Mouse (Mus musculus): Measurements from ENCODE around the gene Als2.

Als2 gene

DNA sequence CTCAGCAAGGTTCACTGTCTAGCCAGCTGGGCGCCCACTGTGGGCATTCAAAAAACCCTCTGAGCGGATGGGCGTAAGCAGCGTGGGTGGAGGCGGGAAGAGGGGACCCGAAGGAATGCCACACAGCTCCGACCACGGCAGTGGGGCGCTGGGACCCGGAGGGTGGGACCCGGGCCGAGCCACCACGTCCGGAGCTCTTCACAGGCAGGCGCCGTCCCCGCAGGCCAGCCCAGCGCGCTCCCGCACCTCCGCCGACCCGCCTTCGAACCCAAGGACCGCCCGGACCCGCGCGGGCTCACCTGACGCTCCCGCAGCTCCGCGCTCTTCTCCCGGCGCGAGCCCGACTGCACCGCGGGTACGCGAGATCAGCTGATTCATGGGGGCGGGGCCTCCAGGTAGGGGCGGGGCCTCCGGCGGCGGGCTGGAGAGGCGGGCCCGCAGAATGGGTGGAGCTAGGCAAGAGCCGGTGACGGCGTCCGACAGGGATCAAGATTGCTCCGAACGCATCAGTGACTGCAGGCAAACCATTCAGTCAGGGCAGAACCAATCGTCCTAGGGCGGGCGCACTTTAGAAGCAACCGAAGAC is at the start of gene Als2:
Gene Als2 (minus strand): TSS at position 376 of the 586 bp plus-strand sequence.
- peak; percentile 100 for DNase-seq

DNA sequence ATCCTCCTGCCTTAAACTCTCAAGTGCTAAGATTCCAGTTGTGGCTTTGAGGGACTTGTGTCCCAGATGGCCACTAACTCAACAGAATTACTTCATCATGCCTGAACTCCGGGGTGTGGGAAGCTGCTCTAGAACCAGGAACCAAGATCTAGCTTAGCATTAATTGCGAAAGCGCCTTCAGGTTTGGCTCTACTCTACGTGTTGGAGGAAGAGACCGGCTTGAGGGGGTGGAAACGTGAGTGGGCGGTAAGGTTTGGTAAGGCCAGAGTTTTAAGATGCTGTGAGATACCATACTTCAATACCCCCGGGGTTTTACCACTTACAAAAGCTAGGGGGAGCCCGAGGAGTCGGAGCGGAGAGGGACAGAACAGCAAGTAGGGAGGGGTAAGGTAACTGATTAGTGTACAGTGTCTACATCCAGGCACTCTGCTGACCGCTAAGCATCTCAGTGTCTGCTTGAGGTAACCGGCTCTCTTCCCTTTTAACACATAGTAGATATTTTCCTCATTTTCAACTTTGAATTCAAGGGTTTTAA is 49.4 kb upstream of the Als2 start:
- no peak for DNase-seq

DNA sequence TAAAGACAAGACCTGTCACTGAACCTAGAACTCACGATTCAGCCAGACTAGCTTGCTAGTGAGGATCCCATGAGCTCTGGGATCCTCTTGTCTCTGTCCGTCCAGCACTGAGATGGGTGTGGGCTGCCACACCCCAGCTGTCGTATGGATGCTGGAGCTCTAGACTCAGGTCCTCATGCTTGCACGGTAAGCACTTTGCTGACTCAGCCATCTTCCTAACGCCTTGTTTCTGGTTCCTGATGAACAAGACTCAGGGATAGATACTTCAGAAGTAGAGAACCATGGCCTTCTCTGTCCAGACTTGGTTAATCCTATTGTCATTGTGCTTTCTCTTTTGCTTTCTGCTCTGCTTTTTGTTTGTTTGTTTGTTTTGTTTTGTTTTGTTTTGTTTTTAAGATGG is 48.8 kb upstream of the Als2 start:
- no peak for DNase-seq

DNA sequence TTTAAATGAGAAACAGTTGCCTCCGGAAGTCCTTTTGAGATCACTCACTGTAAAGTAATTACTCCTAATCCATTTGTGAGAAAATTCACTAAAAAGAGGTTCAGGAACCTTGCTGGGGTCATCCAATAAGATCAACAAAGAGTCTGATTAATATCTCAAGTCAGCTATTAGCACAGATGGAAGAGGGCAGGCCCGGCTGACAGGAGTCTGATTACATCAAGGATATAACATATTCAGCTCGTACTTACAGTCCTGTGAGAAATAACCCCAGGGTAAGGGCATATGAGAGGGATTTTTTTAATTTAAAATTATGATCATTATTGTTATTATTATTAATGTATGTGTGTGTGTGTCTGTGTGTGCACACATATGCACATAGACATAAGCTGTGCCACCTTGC is 35.2 kb upstream of the Als2 start:
- DNase-seq: no peak

DNA sequence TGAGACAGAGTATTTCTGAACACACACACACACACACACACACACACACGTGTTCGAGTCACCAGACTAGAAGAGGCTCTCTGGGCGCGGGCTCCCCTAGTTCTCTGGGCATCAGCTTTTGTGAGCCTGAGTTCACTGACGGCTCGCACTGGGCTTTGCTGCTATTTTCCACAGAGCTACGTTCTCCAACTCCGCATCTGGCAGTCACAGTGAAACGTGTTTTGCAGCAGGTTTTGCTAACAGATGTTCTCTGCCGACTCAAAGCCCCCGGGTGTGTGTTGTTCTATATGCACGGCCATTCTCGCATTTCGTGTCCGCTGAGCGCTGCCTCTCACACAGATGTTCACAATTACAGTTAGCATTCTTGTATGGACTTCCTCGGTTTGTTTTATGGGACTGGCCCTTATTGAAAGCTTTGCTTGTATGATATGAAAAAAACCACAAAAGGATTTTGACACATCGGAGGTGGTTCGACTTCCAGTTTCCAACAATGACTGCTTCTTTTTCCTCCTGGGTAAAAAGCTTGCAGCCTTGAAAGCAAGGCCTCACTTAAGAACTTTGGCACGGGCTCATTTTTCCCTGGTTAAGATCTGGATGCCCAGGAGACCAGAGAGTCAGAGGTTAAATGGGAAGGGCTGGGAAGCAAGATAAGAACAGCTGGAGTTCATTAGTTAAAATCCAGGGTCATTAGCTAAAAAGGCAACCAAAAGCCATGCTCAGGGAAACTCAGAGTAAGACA is 33.1 kb upstream of the Als2 start:
- DNase-seq: peak; percentile 6

DNA sequence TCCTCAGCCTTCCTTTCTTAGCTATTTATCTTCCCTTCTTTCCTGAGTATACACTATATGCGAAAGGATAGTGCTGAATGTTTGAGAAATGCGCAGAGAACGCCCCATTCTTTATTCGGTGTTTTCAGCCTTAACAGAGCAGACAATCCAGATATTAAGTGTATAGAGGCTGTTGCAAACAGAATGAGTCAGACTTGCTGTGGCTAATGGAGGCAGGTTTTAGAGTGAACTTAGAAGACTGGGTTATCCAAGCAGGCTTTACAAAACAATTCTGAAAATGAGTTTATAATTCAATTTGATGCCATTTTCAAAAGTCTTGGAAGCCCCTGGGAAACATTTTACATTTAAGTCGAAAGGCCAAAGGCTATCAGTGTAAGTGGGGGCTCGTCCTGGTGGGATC is 32.4 kb upstream of the Als2 start:
- no peak for DNase-seq

DNA sequence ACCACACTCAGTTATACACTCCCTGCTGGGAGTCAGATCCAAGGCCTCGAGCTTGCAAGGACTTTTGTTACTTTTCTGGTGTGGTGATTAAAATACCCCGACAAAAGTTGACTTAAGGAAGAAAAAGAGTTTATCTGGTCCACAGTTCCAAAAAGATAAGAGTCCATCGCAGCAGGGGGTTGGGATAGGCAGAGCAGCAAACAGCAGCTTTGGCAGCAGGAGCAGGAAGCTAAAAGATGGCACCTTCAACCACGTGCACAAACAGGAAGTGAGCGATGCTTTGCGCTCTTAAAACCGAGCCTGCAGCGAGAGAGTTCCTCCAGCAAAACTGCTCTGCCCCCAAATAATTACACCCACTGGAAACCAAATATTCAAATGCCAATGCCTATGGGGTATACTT is 31.9 kb upstream of the Als2 start:
- no peak for DNase-seq

DNA sequence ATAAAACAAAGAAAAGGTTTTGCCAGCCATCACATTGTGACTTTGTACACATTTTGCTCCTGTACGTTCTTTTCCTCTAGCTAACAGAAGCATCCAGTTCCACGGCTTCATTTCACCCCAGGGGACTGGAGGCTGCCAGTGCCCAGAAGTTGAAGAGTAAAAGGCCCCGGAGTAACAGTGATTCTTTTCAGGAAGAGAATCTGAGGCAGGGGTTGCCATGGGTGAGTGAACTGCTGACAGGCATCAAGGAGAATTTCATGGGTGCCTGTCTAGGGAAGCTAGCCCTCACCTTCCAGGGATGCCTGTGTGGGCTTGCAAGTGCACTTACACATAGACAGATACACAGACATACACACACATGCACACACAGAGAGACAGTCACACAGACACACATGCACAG is 20.7 kb upstream of the Als2 start:
- DNase-seq: no peak

DNA sequence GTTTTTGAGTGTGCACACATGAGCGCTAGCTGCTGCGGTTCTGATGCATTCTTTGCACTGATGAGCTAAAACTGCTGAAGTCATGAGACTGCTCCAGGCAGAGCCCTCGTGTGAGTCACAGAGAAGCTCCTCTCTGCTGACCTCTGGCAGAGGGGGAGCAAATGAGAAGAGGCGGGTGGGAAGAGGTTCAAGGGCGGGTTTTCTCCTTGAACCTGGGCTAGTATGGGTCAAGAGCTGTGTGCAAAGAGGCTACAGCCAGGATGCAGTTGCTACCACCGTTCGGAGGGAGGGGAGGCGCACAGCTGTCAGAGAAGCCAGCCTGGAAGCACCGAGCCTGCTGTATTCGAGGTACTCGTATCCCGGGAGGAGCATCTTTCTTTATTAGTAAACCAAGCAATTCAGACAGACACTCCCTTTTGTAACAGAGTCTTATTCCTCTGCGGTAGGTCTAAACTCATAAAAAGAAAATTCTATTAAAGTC is 19.8 kb upstream of the Als2 start, which contains the start of gene Cdk15:
Gene Cdk15 (plus strand): TSS at position 156 of the 481 bp plus-strand sequence.
- DNase-seq: no peak

DNA sequence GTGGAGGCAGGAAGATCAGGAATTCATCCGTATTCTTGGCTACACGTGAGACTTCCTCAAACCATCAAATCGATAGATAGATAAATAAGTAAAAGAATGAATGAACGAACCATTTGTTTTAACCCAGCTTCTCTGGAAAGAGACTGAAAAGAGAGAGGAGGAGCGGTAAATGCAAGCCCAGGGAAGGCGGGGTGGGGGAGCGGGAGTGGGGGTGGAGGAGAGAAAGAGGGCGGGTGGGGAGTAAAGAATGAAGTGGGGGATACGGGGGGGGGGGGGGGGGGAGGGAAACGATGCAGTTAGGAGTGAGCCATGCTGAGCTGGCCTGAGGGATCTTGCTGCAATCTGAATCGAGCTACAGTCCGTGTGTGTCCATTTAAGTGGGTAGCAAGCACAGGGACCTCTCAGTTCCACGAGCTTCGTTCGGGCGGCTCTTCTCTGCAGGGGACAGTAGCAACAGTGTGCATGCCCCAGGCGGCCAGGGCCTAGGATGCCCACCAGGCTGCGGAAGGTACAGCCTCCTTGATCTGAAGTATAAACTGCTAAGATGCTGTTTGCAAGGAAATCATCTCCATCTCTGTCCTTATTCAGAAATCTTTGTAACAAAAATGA is 16.4 kb upstream of the Als2 start:
- no peak for DNase-seq

DNA sequence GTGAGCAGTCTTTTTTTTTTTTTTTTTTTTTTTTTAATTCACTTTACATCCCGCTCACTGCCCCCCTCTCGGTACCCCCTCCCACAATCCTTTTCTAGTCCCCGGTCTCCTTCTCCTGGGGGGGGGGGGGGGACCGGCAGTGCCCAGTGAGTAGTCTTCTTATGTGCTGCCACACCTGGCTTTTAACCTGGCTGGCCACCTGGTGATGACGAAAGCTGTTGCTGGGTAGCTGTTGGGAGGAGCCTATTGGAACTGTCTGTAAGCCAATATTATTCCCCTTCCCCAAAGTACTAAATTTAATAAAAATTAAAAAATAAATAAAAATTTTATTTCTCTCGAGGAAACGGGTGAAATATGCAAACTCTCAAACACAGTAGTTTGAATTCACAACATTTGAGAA is 15.7 kb upstream of the Als2 start:
- no peak for DNase-seq

DNA sequence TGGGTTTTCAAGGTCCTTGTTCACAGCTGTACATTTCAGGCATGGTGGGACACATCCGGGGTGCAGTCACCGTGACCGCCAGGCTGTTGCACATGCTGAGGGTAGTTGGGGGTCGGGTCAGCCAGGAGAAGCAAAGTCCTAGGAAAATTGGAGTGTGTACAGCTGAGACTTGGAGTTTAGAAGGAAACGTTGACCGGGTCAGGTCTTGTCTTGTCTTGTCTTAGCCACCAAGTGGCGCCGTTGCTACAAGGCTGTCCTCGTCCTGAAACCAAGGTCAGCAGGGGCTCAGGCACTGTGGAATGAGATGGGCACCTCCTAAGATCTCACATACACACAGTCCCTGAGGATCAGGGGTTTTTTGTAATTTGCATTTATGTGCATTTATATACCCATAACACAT is 10.6 kb upstream of the Als2 start:
- DNase-seq: peak; percentile 22

DNA sequence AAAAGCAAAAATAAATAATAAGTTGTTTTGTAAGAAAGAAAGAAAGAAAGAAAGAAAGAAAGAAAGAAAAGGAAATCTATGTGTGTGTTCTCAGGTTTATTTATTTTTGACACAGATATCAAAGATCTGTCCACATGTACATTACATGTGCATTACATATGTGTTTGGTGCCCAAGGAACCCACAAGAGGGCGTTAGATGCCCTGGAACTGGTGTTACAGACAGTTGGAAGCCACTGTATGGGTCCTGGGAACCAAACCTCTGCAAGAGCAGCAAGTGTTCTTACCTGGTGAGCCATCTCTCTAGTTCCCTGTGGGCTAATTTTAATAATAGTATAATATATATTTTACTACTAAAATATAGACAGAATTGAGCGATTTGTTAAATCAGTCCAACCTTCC is 6.7 kb upstream of the Als2 start:
- DNase-seq: no peak

DNA sequence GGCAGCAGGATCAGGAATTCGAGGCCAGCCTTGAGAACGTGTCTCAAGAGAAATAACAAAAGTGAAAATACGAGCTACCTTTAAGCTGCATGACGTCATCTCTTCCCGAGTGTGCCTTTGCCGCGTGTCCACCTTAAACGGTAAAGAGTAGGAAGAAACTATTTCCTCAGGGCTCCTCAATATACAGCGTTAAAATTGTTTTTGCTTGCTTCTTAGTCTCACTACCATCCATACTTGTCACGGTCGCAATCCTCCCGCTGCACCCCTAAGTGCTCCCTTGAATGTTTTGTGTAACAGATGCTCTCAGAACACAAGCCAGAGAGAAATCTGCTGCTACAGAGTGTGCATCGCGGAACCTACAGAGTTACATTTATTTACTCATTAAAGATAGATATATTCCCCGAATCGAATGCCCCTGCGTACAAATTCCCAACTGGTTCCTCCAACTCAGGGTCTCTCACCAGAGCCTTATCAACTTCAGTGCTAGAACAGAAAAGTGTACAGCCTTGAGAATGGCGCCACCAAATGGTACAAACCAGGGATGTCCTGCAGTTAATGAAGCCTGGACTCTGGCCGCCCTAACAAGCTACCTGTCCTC is 682 bp upstream of the Als2 start:
- peak; percentile 33 for DNase-seq

DNA sequence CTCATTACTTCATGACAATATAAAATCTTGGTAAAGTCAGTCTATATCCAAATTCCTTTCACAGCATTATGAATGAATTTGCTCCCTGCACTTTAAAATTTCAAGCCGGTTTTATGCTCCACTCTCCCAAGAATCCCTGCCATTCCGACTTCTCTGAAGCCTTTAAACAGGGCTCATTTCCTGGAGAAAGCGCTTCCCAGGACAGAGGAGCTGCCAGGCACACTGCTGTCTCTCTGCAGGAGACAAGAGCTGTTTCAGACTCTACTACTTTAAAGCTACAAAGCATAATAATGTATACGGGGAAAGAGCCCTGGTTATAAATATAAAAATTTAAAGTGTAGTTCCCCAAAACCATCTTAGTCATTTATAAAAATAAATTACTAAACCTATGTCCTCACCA is 7.8 kb downstream of the Als2 start:
- DNase-seq: no peak

DNA sequence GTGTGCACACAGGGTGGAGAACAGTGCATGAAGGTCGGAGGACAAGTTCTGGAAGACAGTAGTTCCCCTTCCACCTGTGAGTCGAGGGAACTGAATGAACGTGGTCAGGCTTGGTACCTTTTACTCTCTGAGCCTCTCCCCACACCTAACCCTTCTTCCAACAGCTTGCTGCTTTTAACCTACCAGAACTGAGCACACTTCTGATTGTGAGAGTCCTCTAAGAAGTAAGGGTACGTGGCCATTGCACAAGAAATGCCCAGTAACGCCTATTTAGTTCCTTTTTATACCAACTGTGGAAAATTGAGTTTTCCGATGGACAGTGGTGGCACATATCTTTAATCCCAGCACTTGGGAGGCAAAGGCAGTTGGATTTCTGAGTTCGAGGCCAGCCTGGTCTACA is 8.5 kb downstream of the Als2 start:
- no peak for DNase-seq

DNA sequence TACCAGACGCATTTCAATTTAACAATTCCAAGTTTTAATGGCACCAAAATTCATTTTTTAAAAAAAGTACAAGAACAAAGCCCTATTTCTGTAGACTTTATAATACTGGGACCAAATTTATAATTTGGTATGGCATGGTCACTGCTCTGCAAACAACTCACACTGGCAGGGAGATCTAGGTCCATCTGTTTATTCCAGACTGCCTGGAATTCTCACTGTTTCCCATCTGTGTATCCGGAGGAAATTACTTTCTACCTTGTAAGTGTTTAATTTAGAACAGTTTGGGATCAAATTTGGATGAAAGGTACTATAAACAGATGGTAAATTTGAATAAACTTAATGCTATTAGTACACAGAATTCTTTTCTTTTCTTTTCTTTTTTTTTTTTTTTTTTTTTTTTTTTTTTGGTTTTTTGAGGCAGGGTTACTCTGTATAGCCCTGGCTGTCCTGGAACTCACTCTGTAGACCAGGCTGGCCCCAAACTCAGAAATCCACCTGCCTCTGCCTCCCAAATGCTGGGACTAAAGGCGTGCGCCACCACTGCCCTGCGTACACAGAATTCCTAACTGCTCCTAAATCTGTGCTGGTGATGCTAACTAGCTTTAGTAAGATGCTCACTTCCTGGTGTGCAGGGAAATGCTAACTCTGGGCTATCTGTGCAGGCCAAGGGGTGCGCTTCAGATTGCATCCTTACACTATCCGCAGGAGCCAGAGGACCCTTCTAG is 14.8 kb downstream of the Als2 start:
- no peak for DNase-seq

DNA sequence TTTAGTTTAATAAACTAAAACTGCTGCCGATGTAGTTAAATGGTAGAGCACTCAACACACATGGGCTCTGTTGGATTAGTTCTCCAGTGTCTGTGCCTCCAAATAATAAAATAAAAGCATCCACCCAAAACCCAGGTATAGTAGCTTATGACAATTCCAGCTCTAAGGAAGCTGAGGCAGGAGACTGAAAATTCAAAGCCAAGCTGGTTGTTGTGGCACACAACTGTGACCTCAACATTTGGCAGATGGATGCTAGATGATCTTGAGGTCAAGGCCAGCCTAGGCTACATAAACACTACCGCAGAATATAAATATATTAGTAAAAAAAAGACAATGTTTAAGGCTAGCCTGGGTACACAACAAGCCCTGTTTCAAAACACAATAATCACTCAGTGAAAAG is 15.4 kb downstream of the Als2 start:
- no peak for DNase-seq

DNA sequence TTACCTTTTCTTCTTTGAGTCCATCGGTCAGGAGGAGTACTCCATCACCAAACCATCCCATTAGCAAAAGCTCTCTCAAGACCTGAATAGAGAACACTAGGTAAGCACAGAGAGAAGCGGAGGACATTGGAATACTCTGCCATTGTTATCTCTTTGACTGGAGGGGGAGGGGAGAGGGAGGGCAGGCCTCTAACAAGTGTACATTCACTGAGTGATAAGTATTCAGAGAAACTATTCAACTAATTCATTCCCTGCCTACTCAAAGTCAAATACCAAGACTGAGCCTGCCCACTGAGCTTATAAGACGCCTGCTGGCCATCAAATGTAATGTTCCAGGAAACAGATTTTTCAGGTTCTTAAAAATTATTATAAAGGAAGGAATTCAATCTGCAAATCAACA is 16.7 kb downstream of the Als2 start:
- no peak for DNase-seq

DNA sequence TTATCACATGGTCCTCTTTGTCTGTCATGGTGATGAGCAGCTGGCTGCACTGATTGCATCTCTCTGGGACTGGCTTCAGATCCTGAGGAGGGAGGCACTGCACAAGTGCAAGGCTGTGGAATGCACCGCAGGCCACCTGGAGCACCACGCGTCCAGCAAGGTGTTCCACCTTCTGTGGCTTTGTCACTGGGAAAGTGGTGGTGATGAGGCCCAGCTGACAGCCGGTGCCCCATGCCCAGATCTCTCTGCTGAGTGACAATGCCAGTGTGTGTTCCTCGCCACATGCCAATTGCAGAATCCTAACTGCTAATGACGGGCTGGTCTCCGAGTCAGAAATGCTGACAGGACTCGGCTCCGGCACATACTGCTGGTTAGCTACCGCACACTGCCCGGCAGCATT is 21.6 kb downstream of the Als2 start:
- DNase-seq: no peak

DNA sequence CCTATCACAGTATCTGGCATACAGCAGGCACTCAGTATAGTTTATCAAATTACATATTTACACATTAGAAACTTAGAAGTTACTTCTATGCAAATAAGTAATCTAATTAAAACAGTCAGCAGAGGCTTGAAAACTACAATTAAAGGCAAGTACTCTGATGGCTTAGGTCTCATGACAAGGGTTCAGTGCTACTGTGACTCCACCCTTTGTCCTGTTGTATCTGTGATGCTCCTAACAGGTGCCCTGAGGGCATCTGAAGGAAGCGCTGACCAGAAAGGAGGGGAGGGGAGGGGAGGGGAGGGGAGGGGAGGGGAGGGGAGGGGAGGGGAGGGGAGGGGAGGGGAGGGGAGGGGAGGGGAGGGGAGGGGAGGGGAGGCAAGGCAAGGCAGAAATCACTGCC is 24.1 kb downstream of the Als2 start:
- no peak for DNase-seq

DNA sequence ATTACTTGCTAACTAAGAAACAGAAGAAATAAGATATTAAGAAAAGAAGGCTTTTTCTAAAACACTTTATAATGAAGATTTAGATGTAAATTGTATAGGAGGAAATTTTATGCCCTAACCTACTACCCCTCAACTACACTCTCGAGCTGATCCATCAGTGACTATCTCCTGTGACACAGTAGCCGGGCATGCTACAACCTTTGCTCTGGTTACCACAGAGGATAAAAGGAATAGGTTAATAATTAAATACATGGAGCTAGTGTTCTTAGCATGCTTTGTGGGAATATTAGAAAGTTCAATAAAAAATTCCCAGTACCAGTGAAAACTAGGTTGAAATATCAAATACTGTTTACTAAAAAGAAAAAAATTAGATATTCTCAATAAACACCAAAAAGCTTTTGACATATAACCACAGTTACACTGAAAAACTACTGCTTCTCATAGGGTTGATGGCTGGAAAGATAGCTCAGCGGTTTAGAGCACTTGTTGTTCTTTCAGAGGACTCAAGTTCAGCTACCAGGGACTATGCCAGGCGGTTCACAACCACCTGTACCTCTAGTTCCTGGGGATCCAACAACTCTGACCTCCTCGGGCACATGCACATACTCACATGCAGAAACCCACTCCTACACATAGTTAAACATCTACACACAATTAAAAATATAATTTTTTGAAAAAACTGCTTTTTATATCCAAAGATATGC is 24.8 kb downstream of the Als2 start:
- DNase-seq: no peak

Measured in right cerebral cortex, postnatal 14 days (tissue).